Mouse (Mus musculus) NIH3T3 (cell line): ENCODE data around the gene Itpkb.
"Not testable (repeated sequence)": the region's sequence is repeated elsewhere in the genome, so short reads cannot be mapped to it uniquely, and the experiment has no call there.

Experiments used
- DNase-seq: peaks from one replicate; pipeline ENCODE4 v3.0.0-alpha.2; 2012; ENCODE audit warnings: low read depth

The Itpkb gene

GRCm38 (mm10) chr1:180368112-180368511 is 37.8 kb downstream of the Itpkb start:
- DNase-seq = no peak

- DNase-seq = no peak
Observed at GRCm38 (mm10) chr1:180368646-180369045, 38.4 kb downstream of the Itpkb start.

- DNase-seq = no peak
Observed at GRCm38 (mm10) chr1:180370858-180371652, 40.8 kb downstream of the Itpkb start.

GRCm38 (mm10) chr1:180372258-180372657 is 42.0 kb downstream of the Itpkb start:
- DNase-seq = not testable (repeated sequence)

GRCm38 (mm10) chr1:180376598-180376997 is 46.3 kb downstream of the Itpkb start:
- DNase-seq = no peak

GRCm38 (mm10) chr1:180379559-180379958 is 49.3 kb downstream of the Itpkb start:
- no peak for DNase-seq

- no peak for DNase-seq
Observed at GRCm38 (mm10) chr1:180382358-180382757, 52.1 kb downstream of the Itpkb start.

GRCm38 (mm10) chr1:180383884-180384283 is 53.6 kb downstream of the Itpkb start:
- no peak for DNase-seq

GRCm38 (mm10) chr1:180384486-180384885 is 54.2 kb downstream of the Itpkb start:
- no peak for DNase-seq

GRCm38 (mm10) chr1:180385308-180385707 is 55.0 kb downstream of the Itpkb start:
- DNase-seq = no peak

GRCm38 (mm10) chr1:180386951-180387749 is 56.9 kb downstream of the Itpkb start:
- peak; percentile 100 for DNase-seq

GRCm38 (mm10) chr1:180387750-180388480 is 57.6 kb downstream of the Itpkb start:
- no peak for DNase-seq

- peak; percentile 40 for DNase-seq
Observed at GRCm38 (mm10) chr1:180388481-180388880, 58.2 kb downstream of the Itpkb start.

GRCm38 (mm10) chr1:180389213-180389760 is 59.0 kb downstream of the Itpkb start:
- DNase-seq = not testable (repeated sequence)

GRCm38 (mm10) chr1:180390321-180390731 is 60.0 kb downstream of the Itpkb start:
- DNase-seq = no peak

- DNase-seq = no peak
Observed at GRCm38 (mm10) chr1:180390746-180391574, 60.7 kb downstream of the Itpkb start.

GRCm38 (mm10) chr1:180391575-180391945 is 61.3 kb downstream of the Itpkb start:
- DNase-seq = no peak

- no peak for DNase-seq
Observed at GRCm38 (mm10) chr1:180392137-180392798, 62.0 kb downstream of the Itpkb start.

GRCm38 (mm10) chr1:180393017-180393797 is 62.9 kb downstream of the Itpkb start:
- no peak for DNase-seq

GRCm38 (mm10) chr1:180393873-180394272 is 63.6 kb downstream of the Itpkb start:
- DNase-seq = no peak
